Mouse (Mus musculus) lung, postnatal 14 days (tissue): Measurements from ENCODE around the gene Ccl21a.
"Not testable (repeated sequence)": the region's sequence is repeated elsewhere in the genome, so short reads cannot be mapped to it uniquely, and the experiment has no call there.

ENCODE experiments used
- DNase-seq: peaks from one replicate; pipeline ENCODE4 v3.0.0; 2021

The Ccl21a gene

GRCm38 (mm10) chr4:42773893-42774292 is at the start of gene Ccl21a:
TSS of gene Ccl21a (minus strand) at chr4:42773993.
- not testable (repeated sequence) for DNase-seq

- DNase-seq: not testable (repeated sequence)
Measured at GRCm38 (mm10) chr4:42756477-42756876, 17.3 kb downstream of the Ccl21a start, which contains the start of gene Ccl19. TSS of gene Ccl19 (minus strand) at chr4:42756577.

GRCm38 (mm10) chr4:42735245-42735644 is 38.5 kb downstream of the Ccl21a start, which contains the start of gene 4930578G10Rik:
TSS of gene 4930578G10Rik (plus strand) at chr4:42735545.
- DNase-seq: not testable (repeated sequence)
